Mouse (Mus musculus) macrophage (primary cell): ENCODE data around the gene Irf4. TPM values are rescaled to one million over a fixed set of nuclear protein-coding genes. Genes with fewer than 3 reads are reported as not detected.
A peak's percentile ranks its signal among the peaks of the same experiment; 100 is the strongest.

ENCODE experiments used
- H3K27ac ChIP-seq: fragments of 350-480 bp; formaldehyde crosslinking; 2 replicates; pipeline ENCODE4 v1.9.0; 2021
- H3K36me3 ChIP-seq: fragments of 350-480 bp; formaldehyde crosslinking; 2 replicates; pipeline ENCODE4 v1.9.0; 2021; ENCODE audit errors: inconsistent target
- H3K4me3 ChIP-seq: fragments of 350-480 bp; formaldehyde crosslinking; 2 replicates; pipeline ENCODE4 v1.9.0; 2021; ENCODE audit errors: inconsistent target
- H3K79me2 ChIP-seq: fragments of 350-480 bp; formaldehyde crosslinking; 2 replicates; pipeline ENCODE4 v1.9.0; 2021; ENCODE audit errors: inconsistent target
- WGBS: methylation state at CpG from one replicate; pipeline ENCODE4 v1.1.7; 2026; ENCODE audit warnings: inconsistent platforms; ENCODE audit not compliant: missing documents; 5-methylcytosine and 5-hydroxymethylcytosine counted together
- polyA plus RNA-seq: library from polyadenylated mRNA; stranded (reverse); fragments of 250-400 nt; gene quantifications from 3 replicates; pipeline ENCODE4 v1.2.4, GENCODE M21; 2018; ENCODE audit warnings: inconsistent platforms

The Irf4 gene
- polyA plus RNA-seq, 1 experiment from 2014 or later, result 1.2 TPM

DNA sequence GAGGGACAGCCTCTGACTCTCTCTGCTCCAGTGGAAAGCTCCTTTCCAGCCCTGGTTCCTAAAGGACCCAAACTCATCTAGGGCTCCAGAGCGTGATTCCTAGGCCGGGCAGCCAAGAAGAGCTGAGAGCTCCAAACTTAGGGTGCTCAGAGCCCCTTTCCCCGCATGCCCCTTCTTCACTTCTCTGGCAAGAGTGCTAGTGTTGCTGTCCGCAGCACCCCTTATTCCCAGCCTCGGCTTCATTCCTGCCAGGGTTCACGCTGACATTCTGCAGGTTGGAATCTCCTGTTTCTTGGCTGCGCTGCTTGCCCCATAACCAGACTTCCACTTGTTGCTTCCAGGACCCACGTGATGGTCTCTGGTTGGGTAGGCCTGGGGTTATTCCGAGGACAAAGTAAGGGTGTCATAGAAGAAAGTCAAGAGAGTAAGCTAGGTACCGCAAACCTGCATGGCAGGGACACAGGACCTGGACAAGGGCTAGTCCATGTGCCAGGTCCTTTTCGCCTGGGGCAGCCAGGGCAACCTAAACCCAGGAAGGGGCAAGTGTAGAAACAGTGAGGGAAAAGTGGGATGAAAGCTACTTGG, 623 bp downstream of the Irf4 start:
- peak overlapping the region; percentile 43 for H3K4me3 ChIP-seq
- no peaks in the 10 kb centered on the region for H3K36me3 ChIP-seq
- WGBS, result 34% methylated on average over 11 of the region's 11 CpGs
- no peaks in the 10 kb centered on the region for H3K79me2 ChIP-seq
- H3K27ac ChIP-seq, result peak overlapping the region; percentile 15; the same call in 1 of the 2 replicates

DNA sequence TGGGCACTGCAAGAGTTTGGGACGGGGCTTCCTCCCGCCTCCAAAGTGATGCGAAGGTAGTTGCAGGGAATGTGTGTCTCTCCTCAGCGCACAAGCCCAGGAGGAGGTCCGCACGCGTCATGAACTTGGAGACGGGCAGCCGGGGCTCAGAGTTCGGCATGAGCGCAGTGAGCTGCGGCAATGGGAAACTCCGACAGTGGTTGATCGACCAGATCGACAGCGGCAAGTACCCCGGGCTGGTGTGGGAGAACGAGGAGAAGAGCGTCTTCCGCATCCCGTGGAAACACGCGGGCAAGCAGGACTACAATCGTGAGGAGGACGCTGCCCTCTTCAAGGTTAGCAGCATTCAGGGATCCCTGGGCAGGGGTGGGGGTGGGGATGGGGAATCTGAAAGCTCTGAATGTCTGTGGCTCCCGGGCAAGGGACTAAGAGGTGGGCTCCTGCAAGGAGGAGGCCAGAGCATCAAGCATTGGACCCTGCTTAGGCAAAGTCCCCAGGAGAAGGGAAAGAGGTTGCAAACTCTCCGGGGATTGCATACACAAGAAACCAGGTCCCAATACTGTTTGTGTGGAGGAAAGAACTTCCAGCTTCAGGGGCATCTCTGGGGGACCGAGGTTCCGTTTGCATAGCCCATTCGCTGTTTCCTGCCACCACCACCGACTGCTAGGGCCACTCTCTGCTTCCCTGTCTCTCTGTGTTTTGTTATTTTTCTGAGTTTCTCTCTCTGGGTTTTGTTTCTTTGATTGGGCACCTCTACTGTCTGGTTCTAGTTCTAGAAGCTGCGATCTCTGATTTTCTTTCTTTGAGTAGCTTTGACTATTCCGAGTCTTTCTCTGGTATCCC, 1.7 kb downstream of the Irf4 start:
- Histone ChIP-seq H3K27ac (no peak overlapping the region), H3K79me2 (no peaks in the 10 kb centered on the region), H3K4me3 (peak overlapping the region; percentile 43), H3K36me3 (no peaks in the 10 kb centered on the region)
- 16% methylated on average over 33 of the region's 33 CpGs for WGBS

DNA sequence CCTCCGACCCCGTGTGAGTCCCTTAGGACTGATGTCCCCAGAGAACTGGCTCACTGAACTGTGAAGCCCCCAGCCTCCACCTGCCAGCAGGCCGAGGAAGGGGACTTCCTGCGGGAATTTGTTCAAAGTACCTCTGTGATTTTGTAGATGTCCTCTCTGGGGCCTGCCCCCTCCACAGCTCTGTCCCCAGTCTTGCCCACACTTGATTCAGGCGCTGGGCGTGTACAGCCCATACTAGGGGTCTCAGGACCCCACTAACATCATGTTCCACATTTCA, 2.2 kb downstream of the Irf4 start:
- Histone ChIP-seq H3K79me2 (no peaks in the 10 kb centered on the region), H3K27ac (no peak overlapping the region), H3K36me3 (no peaks in the 10 kb centered on the region), H3K4me3 (no peak overlapping the region)
- WGBS, result 88% methylated on average over 6 of the region's 6 CpGs

DNA sequence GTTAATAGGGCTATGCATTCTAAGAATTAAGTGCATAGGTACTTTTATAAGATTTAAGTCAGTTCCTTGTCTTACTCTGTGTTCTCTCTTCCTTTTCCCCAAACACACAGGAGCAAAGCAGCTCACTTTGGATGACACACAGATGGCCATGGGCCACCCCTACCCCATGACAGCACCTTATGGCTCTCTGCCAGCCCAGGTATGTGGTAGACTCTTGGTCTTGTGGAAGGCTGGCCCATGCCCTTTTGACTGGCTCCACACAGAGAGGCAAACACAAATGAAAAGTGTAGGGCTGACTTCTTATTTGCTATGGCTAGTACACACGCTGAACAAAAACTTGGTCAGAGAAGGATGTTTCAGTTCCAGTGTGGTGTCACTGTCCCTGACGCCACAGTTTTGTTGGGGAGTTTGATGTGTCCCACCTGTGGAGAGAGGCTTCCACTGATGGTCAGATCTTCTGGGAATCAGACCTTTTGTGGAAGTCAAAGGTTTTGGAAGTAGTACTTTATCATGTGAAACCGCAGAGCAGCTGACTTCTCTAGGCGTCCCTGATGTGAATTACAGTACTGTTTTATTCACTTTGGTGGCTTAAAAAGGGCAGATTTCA, 3.7 kb downstream of the Irf4 start:
- H3K27ac ChIP-seq, result no peak overlapping the region
- no peaks in the 10 kb centered on the region for H3K79me2 ChIP-seq
- WGBS, result 98% methylated on average over 4 of the region's 4 CpGs
- H3K4me3 ChIP-seq, result no peak overlapping the region
- no peaks in the 10 kb centered on the region for H3K36me3 ChIP-seq

DNA sequence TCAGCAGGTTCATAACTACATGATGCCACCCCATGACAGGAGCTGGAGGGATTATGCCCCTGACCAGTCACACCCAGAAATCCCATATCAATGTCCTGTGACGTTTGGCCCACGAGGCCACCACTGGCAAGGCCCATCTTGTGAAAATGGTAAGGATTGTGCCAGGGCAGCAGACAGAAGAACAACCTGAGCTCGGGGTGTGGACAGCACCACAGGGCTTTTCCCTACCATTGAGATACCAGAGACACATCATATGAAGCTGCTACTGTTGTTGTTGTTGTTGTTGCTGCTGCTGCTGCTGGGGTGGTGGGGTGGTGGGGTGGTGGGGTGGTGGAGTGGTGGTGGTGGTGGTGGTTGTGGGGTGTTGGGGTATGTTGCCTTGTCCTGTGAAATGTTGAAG, 4.4 kb downstream of the Irf4 start:
- 83% methylated on average over 3 of the region's 3 CpGs for WGBS
- H3K27ac ChIP-seq, result no peak overlapping the region
- H3K36me3 ChIP-seq, result no peaks in the 10 kb centered on the region
- H3K4me3 ChIP-seq, result no peak overlapping the region
- no peaks in the 10 kb centered on the region for H3K79me2 ChIP-seq

DNA sequence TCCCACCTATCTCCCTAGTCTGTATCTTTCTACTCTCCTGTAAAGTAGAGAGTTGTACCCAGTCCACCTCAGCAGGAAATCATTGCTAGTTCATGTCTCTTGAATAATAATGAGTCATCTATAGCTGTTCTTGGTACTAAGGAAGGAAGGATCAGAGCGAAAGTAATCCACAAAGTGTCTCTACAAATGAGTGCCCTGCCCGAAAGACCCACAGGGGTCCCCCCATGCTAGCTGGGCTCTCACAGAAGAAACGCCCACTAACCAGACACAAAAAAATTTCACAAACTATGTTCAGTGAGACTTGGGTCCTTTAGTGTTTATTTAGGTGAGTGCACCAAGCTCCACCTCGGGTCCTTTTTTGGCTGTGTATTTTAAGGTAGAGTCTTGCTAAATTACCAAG, 5.0 kb downstream of the Irf4 start:
- Histone ChIP-seq H3K36me3 (no peaks in the 10 kb centered on the region), H3K79me2 (no peaks in the 10 kb centered on the region), H3K27ac (no peak overlapping the region), H3K4me3 (no peak overlapping the region)
- WGBS, result 81% methylated on average over 4 of the region's 4 CpGs

DNA sequence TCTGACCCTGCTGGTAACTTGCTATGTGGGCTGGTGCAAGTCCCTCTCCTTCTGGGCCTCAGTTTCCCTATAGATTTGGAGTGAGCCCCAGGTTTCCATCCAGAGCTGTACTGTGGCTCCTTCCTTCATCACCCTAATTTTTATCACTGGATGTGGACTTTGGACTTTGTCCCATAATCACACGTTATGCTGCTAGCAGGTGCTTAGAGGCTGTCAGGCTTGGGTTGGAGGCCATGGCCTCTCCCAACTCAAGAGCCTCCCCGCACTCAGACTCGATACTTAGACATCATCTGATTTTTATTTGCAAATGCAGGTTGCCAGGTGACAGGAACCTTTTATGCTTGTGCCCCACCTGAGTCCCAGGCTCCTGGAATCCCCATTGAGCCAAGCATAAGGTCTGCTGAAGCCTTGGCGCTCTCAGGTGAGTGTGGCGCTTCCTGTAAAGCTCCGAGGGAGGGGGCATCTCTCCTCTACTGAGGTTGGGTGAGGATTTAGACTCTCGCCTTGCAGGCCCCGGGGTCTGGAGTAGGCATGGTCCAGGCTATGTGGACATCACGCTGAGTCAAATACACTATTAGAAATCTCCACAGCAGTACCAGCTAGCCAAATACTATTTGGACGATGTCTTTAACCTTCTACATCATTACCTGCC, 5.9 kb downstream of the Irf4 start:
- Histone ChIP-seq H3K36me3 (no peaks in the 10 kb centered on the region), H3K27ac (no peak overlapping the region), H3K4me3 (no peak overlapping the region), H3K79me2 (no peaks in the 10 kb centered on the region)
- WGBS, result 92% methylated on average over 10 of the region's 10 CpGs

DNA sequence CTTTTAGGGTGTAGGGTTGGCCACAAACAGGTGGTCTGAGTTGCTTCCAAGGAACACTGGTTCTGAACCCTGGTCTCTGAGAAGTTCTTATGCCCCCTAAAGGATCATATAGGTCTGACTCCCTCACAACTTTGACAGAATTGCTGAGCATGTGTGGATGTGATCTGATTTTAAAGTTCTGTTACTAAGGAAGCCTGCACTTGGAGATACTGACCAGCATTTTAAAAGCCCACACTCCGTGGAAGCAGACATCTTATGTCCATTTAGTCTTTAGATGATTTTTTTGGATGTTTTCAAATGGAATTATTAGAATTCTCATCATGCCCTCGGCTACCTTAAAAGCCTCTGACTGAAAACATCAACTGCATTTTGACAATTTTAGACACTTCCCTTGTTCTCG, 6.6 kb downstream of the Irf4 start:
- no peak overlapping the region for H3K27ac ChIP-seq
- WGBS, result 56% methylated on average over 3 of the region's 3 CpGs
- no peak overlapping the region for H3K4me3 ChIP-seq
- H3K36me3 ChIP-seq, result no peaks in the 10 kb centered on the region
- H3K79me2 ChIP-seq, result no peaks in the 10 kb centered on the region

DNA sequence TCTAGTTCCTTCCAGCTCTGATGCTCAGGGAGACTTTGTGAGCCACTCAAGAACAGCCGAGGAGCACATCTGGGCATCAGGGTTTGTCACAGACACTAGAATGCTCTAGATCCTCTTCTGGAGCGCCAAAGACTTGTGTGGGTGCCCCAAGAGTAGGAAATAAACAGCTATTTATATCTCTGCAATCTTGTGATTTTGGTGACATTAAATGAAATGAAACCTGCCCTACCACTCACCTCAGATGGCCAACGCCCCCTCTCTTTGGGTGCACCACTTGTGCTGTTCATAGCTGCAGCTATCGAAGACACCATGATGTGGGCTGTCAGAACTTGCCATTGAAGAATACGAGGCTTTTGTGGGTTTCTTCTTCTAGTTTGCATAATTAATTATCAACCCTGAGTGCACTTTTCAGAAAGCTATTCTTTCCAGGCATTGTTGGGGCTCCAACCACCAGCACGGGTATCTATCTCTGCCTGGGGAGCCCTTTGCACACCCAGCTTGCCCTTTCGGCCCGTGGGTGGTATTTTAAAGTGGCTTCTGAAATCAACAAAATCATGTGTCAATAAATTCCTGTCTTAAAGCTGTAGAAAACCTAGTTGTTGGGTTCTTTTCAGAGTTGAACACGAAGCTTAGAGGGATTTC, 7.1 kb downstream of the Irf4 start:
- H3K79me2 ChIP-seq, result no peaks in the 10 kb centered on the region
- no peaks in the 10 kb centered on the region for H3K36me3 ChIP-seq
- no peak overlapping the region for H3K4me3 ChIP-seq
- H3K27ac ChIP-seq, result no peak overlapping the region
- WGBS, result 81% methylated on average over 9 of the region's 9 CpGs

DNA sequence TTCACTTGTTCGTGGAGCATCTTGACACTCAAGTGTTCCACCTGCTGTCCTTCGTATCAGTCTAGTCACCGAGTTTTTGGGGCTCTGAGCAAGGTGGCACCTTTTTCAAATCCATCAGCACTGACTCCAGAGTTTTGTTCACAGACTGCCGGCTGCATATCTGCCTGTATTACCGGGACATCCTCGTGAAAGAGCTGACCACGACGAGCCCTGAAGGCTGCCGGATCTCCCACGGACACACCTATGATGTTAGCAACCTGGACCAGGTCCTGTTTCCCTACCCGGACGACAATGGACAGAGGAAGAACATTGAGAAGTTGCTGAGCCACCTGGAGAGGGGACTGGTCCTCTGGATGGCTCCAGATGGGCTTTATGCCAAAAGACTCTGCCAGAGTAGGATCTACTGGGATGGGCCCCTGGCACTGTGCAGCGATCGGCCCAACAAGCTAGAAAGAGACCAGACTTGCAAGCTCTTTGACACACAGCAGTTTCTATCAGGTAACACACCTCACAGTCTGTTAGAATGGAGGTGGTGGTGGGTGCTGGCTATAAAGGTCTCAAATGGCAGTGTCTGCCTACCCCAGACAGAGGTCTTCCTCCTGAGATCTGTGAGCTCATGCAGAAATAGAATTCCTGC, 8.4 kb downstream of the Irf4 start:
- Histone ChIP-seq H3K27ac (no peak overlapping the region), H3K4me3 (no peak overlapping the region), H3K36me3 (no peaks in the 10 kb centered on the region), H3K79me2 (no peaks in the 10 kb centered on the region)
- 95% methylated on average over 14 of the region's 14 CpGs for WGBS

DNA sequence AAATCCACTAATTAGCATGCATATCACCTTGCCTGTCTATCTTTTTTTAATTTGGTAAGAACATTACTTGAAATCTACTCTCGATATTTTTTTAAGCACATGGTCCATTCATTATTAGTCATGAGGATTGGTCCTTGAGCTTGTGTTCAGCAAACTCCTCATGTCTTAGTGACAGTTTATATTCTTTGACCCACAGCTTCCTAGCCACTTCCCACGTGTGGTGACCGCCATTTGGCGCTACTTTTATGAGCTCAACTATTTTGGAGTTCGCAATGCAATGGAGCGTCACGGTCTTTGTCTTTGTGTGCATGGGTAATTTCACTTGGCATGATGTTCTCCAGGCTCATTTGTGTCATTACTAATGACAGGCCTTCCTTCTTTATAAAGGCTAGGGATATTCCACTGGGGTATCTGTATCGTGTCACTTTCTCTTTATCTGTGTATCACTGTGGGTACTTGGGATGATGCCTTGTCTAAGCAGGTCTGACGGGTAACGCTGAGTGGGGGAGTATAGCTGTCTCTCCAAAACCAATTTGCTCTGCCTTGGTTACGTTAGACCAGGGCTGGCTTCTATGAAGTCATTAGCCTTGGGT, 9.9 kb downstream of the Irf4 start:
- Histone ChIP-seq H3K79me2 (no peaks in the 10 kb centered on the region), H3K27ac (no peak overlapping the region), H3K4me3 (no peak overlapping the region), H3K36me3 (no peaks in the 10 kb centered on the region)
- 90% methylated on average over 11 of the region's 11 CpGs for WGBS

DNA sequence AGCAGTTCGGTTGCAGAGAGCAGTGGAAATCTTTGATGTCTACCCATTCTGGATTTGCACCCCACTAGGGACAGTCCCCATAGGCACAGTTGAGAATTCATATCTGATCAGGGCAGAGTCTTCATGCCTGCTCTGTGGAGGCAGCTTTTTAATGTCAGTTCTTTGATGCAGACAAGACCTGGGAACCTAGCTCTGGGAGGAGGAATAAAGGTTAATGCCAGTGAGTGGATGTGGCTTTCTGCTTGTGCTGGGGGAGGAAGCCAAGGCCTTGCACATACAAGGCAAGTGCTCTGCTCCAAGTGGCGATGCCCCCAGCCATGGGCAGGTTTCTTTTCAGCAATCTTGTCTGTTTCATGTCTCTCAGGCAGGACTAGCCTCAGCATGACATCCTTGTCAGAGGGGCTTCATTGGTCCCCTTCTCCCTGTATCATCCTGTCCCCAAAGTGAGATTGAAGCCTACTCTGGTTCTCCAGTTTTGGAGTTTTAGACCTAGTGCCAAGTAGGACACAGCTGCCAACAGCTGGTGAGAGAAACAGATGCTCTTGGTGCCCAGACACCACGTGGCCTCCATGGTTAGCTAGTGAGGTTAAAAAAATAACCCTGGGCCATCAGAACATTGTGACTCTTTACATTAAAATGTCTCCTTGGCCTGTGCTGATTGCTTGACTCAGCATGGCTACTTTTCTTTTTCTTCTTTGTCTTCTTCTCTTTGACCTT, 11.5 kb downstream of the Irf4 start:
- no peak overlapping the region for H3K27ac ChIP-seq
- 91% methylated on average over 3 of the region's 3 CpGs for WGBS
- no peaks in the 10 kb centered on the region for H3K36me3 ChIP-seq
- H3K79me2 ChIP-seq, result no peaks in the 10 kb centered on the region
- H3K4me3 ChIP-seq, result no peak overlapping the region

DNA sequence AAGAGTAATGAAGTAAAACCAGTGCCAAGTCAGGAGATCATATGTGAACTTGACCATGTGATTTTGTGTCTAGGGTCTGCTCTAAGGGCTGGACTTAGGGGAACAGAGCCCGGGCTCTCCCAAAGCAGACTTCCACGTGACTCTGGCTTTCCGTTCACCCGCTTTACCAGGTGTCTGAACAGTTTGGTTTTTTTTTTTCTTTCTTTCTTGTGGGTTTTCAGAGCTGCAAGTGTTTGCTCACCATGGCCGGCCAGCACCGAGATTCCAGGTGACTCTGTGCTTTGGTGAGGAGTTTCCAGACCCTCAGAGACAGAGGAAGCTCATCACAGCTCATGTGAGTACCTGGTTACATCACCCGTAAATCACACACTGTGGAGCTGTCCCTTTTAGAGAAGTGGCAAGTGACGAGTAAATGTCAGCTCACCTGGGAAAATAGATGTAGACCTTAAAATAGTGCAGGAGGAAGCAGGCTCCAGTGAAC, 12.2 kb downstream of the Irf4 start:
- no peaks in the 10 kb centered on the region for H3K36me3 ChIP-seq
- no peak overlapping the region for H3K27ac ChIP-seq
- WGBS, result 89% methylated on average over 8 of the region's 8 CpGs
- no peaks in the 10 kb centered on the region for H3K79me2 ChIP-seq
- no peak overlapping the region for H3K4me3 ChIP-seq
